Mouse (Mus musculus) G1E (cell line): ENCODE results near the gene Ppp1r3d. TPM values are rescaled to one million over a fixed set of nuclear protein-coding genes. Genes with fewer than 3 reads are reported as not detected.

Experiments
- ATAC-seq: 2 replicates; pipeline ENCODE4 v1.8.0; 2016; ENCODE audit warnings: mild to moderate bottlenecking; ENCODE audit not compliant: insufficient number of reproducible peaks, poor library complexity, low FRiP score, severe bottlenecking; ENCODE audit errors: extremely low read depth
- DNase-seq: peaks from one replicate; pipeline ENCODE4 v3.0.0; 2012; ENCODE audit warnings: low spot score
- H3K27me3 ChIP-seq: 2 replicates; pipeline ENCODE4 v1.6.1; 2012; ENCODE audit warnings: mild to moderate bottlenecking, low read length, inconsistent platforms; ENCODE audit not compliant: insufficient read depth
- H3K36me3 ChIP-seq: replicated peaks from 2 replicates; pipeline ENCODE3; 2012; ENCODE audit warnings: mild to moderate bottlenecking, inconsistent platforms
- H3K4me1 ChIP-seq: 2 replicates; pipeline ENCODE4 v1.6.1; 2012; ENCODE audit warnings: low read depth, low read length, inconsistent platforms, mixed read lengths; ENCODE audit not compliant: insufficient read depth
- H3K4me3 ChIP-seq: 2 replicates; pipeline ENCODE4 v1.5.1; 2012; ENCODE audit warnings: low read depth, mild to moderate bottlenecking, inconsistent platforms, low read length, moderate library complexity, mixed read lengths
- H3K9me3 ChIP-seq: replicated peaks from 2 replicates; pipeline ENCODE4 v1.6.1; 2012; ENCODE audit warnings: inconsistent platforms
- CTCF ChIP-seq: IDR thresholded peaks from 2 replicates; pipeline ENCODE4 v1.5.1; 2012; ENCODE audit warnings: low read depth, low read length, inconsistent platforms, mixed read lengths
- GATA1 ChIP-seq: IDR thresholded peaks from 2 replicates; pipeline ENCODE4 v1.6.1; 2012; ENCODE audit warnings: borderline replicate concordance, low read length, inconsistent platforms, mixed read lengths
- GATA2 ChIP-seq: IDR thresholded peaks from 2 replicates; pipeline ENCODE4 v1.6.1; 2012; ENCODE audit warnings: low read depth, low read length, inconsistent platforms, borderline replicate concordance
- POLR2AphosphoS5 ChIP-seq: IDR thresholded peaks from 2 replicates; pipeline ENCODE4 v1.6.1; 2012; ENCODE audit warnings: low read depth, low read length, inconsistent platforms; ENCODE audit not compliant: insufficient replicate concordance
- TAL1 ChIP-seq: conservative IDR thresholded peaks from 2 replicates; pipeline ENCODE4 v1.6.1; 2012; ENCODE audit warnings: low read depth, low read length, inconsistent platforms, mixed read lengths
- polyA plus RNA-seq: library from polyadenylated mRNA; stranded (reverse); fragments of >175 nt; gene quantifications from 2 replicates; pipeline ENCODE4 v1.2.3, GENCODE M21; 2012
- total RNA-seq, 2 experiments: library from RNA; stranded (forward) in 1 of 2; stranded (reverse) in 1 of 2; fragments of 200-1000 nt in 1 of 2; fragments of >200 nt in 1 of 2; fragmentation: Nextera tagmentation in 1 of 2; gene quantifications; 2 replicates each; pipeline ENCODE4 v1.2.3; 2014 to 2017

Gene Ppp1r3d
- total and polyA plus RNA-seq, 3 experiments, result 0.05 TPM; not detected in 2

GRCm38 (mm10) chr2:178428183-178428582 lies 13.9 kb upstream of the Ppp1r3d start:
- Histone ChIP-seq H3K4me1 (no peaks in the 10 kb centered on the region), H3K9me3 (peaks cover 82% of the 10 kb centered on the region), H3K27me3 (no peaks in the 10 kb centered on the region), H3K4me3 (no peak overlapping the region), H3K36me3 (no peaks in the 10 kb centered on the region)
- ATAC-seq (no peak), DNase-seq (no peak)
- TF ChIP-seq GATA2, result no peak
- TF ChIP-seq GATA1, result no peak
- no peak for TF ChIP-seq POLR2AphosphoS5
- no peak for TF ChIP-seq CTCF

GRCm38 (mm10) chr2:178427181-178427580 lies 12.9 kb upstream of the Ppp1r3d start:
- Histone ChIP-seq H3K4me3 (no peak overlapping the region), H3K9me3 (peaks cover 76% of the 10 kb centered on the region), H3K4me1 (no peaks in the 10 kb centered on the region), H3K36me3 (no peaks in the 10 kb centered on the region), H3K27me3 (no peaks in the 10 kb centered on the region)
- no peak for DNase-seq
- TF ChIP-seq GATA2, result no peak
- TF ChIP-seq TAL1, result no peak
- no peak for TF ChIP-seq CTCF
- TF ChIP-seq GATA1, result no peak
- TF ChIP-seq POLR2AphosphoS5, result no peak
- no peak for ATAC-seq

GRCm38 (mm10) chr2:178426229-178426628 lies 12.0 kb upstream of the Ppp1r3d start:
- TF ChIP-seq TAL1 (no peak), GATA1 (no peak), CTCF (no peak), POLR2AphosphoS5 (no peak), GATA2 (no peak)
- H3K27me3 ChIP-seq, result no peaks in the 10 kb centered on the region
- H3K4me3 ChIP-seq, result no peak overlapping the region
- DNase-seq (no peak), ATAC-seq (no peak)
- H3K9me3 ChIP-seq, result peaks cover 71% of the 10 kb centered on the region
- H3K36me3 ChIP-seq, result no peaks in the 10 kb centered on the region
- no peaks in the 10 kb centered on the region for H3K4me1 ChIP-seq

- no peak overlapping the region for H3K4me3 ChIP-seq
- DNase-seq (no peak), ATAC-seq (no peak)
- H3K27me3 ChIP-seq, result no peaks in the 10 kb centered on the region
- TF ChIP-seq POLR2AphosphoS5 (no peak), GATA2 (no peak), GATA1 (no peak), CTCF (no peak), TAL1 (no peak)
- no peaks in the 10 kb centered on the region for H3K36me3 ChIP-seq
- H3K4me1 ChIP-seq, result no peaks in the 10 kb centered on the region
- H3K9me3 ChIP-seq, result peaks cover 68% of the 10 kb centered on the region
Measured at GRCm38 (mm10) chr2:178423223-178423622, 9.0 kb upstream of the Ppp1r3d start.

- peaks cover 68% of the 10 kb centered on the region for H3K9me3 ChIP-seq
- H3K36me3 ChIP-seq, result no peaks in the 10 kb centered on the region
- no peak overlapping the region for H3K4me3 ChIP-seq
- ATAC-seq, result no peak
- TF ChIP-seq GATA1 (no peak), GATA2 (no peak), POLR2AphosphoS5 (no peak), TAL1 (no peak), CTCF (no peak)
- no peaks in the 10 kb centered on the region for H3K4me1 ChIP-seq
- DNase-seq, result no peak
- no peaks in the 10 kb centered on the region for H3K27me3 ChIP-seq
Measured at GRCm38 (mm10) chr2:178422186-178422585, 7.9 kb upstream of the Ppp1r3d start.

- Histone ChIP-seq H3K4me1 (no peaks in the 10 kb centered on the region), H3K27me3 (no peaks in the 10 kb centered on the region), H3K4me3 (no peak overlapping the region), H3K36me3 (no peaks in the 10 kb centered on the region), H3K9me3 (peaks cover 68% of the 10 kb centered on the region)
- TF ChIP-seq GATA1 (no peak), CTCF (no peak), GATA2 (no peak), TAL1 (no peak), POLR2AphosphoS5 (no peak)
- no peak for ATAC-seq
- no peak for DNase-seq
Measured at GRCm38 (mm10) chr2:178421603-178422002, 7.3 kb upstream of the Ppp1r3d start.

- Histone ChIP-seq H3K4me1 (no peaks in the 10 kb centered on the region), H3K27me3 (no peaks in the 10 kb centered on the region), H3K9me3 (peaks cover 73% of the 10 kb centered on the region), H3K4me3 (no peak overlapping the region), H3K36me3 (no peaks in the 10 kb centered on the region)
- DNase-seq (no peak), ATAC-seq (no peak)
- TF ChIP-seq GATA1, result no peak
- no peak for TF ChIP-seq CTCF
- TF ChIP-seq GATA2, result no peak
- no peak for TF ChIP-seq POLR2AphosphoS5
- no peak for TF ChIP-seq TAL1
Measured at GRCm38 (mm10) chr2:178420576-178420975, 6.3 kb upstream of the Ppp1r3d start.
